Mouse (Mus musculus) kidney, embryonic 15.5 days (tissue): ENCODE data around the gene Irx3. TPM values are rescaled to one million over a fixed set of nuclear protein-coding genes. Genes with fewer than 3 reads are reported as not detected.
A peak's percentile ranks its signal among the peaks of the same experiment; 100 is the strongest.

Experiments used
- ATAC-seq: fragments of 200-750 bp; cut with Nextera tagmentation; replicated peaks from 2 replicates; pipeline ENCODE4 v1.8.0; 2017; ENCODE audit warnings: moderate TSS enrichment; ENCODE audit not compliant: low FRiP score
- H3K27ac ChIP-seq: fragments of 300-500 bp; sonication (generic); 2 replicates; pipeline ENCODE4 v1.5.1; 2015; ENCODE audit warnings: mild to moderate bottlenecking, inconsistent platforms
- H3K27me3 ChIP-seq: fragments of 300-500 bp; sonication (generic); 2 replicates; pipeline ENCODE4 v1.6.1; 2015; ENCODE audit warnings: inconsistent platforms
- H3K36me3 ChIP-seq: fragments of 300-500 bp; sonication (generic); 2 replicates; pipeline ENCODE4 v1.6.1; 2015; ENCODE audit warnings: inconsistent platforms
- H3K4me1 ChIP-seq: fragments of 300-500 bp; sonication (generic); 2 replicates; pipeline ENCODE4 v1.6.1; 2015; ENCODE audit warnings: inconsistent platforms
- H3K4me2 ChIP-seq: fragments of 300-500 bp; sonication (generic); 2 replicates; pipeline ENCODE4 v1.6.1; 2015; ENCODE audit warnings: moderate library complexity, mild to moderate bottlenecking, inconsistent platforms
- H3K4me3 ChIP-seq: fragments of 300-500 bp; sonication (generic); replicated peaks from 2 replicates; pipeline ENCODE4 v1.5.1; 2015; ENCODE audit warnings: mild to moderate bottlenecking, inconsistent platforms
- H3K9ac ChIP-seq: fragments of 300-500 bp; sonication (generic); 2 replicates; pipeline ENCODE4 v1.6.1; 2015; ENCODE audit warnings: mild to moderate bottlenecking, inconsistent platforms
- H3K9me3 ChIP-seq: fragments of 300-500 bp; sonication (generic); replicated peaks from 2 replicates; pipeline ENCODE4 v1.6.1; 2016; ENCODE audit warnings: inconsistent platforms
- WGBS: fragments of 180-500 bp; shearing (Covaris S2); methylation state at CpG from one replicate; pipeline ENCODE4 v1.1.7; 2015; ENCODE audit warnings: mixed read lengths; 5-methylcytosine and 5-hydroxymethylcytosine counted together
- polyA plus RNA-seq: library from polyadenylated mRNA; unstranded; fragments of >200 nt; fragmentation: Nextera tagmentation; extraction: Ambion mirVana; gene quantifications from 2 replicates; pipeline ENCODE4 v1.2.1, GENCODE M21; 2015

Gene Irx3
- polyA plus RNA-seq, 1 experiment from 2014 or later: 15.6 TPM

DNA sequence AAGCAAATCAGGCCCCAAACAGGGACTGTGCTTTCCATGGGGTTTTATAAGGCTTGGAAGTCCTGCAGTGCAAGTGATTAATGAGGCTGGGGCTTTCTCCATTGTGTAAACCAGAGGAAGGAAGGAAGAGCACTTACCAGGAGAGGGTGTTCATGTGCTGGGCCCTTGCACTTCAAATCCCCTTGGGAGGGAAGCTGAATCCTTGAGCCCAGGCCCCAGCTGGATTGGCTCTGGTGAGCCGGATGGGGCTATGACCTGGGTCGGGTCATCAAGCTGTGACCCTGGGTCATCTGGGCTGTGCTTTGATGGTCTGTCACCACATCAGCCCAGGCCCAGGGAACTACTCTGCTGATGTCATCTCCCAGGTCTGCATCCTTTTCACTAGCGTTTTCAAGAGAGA is 16.9 kb upstream of the Irx3 start:
- peaks cover 44% of the 10 kb centered on the region for H3K27me3 ChIP-seq
- H3K9me3 ChIP-seq: no peaks in the 10 kb centered on the region
- no peak overlapping the region for H3K4me2 ChIP-seq
- no peak; the same call in 1 of the 2 replicates for ATAC-seq
- no peaks in the 10 kb centered on the region for H3K36me3 ChIP-seq
- no peak overlapping the region for H3K9ac ChIP-seq
- H3K27ac ChIP-seq: peak overlapping the region; percentile 56
- H3K4me1 ChIP-seq: peaks cover 7% of the 10 kb centered on the region; the same call in 1 of the 2 replicates
- no peak overlapping the region for H3K4me3 ChIP-seq
- WGBS: 3% methylated on average over 3 of the region's 3 CpGs

DNA sequence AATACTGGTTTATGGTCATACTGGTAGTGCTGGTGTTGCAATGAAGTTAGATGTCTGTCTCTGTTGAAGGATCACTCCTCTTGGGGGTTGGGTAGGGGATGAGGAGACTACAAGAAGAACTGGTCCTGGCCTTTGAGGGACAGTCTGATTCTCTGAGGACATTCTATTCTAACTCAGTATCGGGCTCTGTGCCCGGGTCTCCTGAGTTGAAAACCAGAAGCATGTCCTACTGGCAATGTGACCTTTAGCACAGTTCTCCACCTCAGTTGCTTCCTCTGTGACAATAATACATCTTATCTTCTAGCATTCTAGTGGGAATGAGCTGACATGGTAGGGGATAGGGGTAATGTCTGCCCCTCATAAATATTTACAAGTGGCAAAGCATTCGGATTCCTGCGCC is 12.2 kb upstream of the Irx3 start:
- H3K4me3 ChIP-seq: no peak overlapping the region
- peaks cover 7% of the 10 kb centered on the region; the same call in 1 of the 2 replicates for H3K4me1 ChIP-seq
- WGBS: 87% methylated on average over 4 of the region's 4 CpGs
- no peak overlapping the region for H3K27ac ChIP-seq
- no peak overlapping the region for H3K9ac ChIP-seq
- H3K36me3 ChIP-seq: no peaks in the 10 kb centered on the region
- no peak overlapping the region for H3K4me2 ChIP-seq
- peaks cover 58% of the 10 kb centered on the region for H3K27me3 ChIP-seq
- H3K9me3 ChIP-seq: no peaks in the 10 kb centered on the region
- no peak for ATAC-seq

- peak overlapping the region; percentile 51 for H3K4me2 ChIP-seq
- H3K9me3 ChIP-seq: no peaks in the 10 kb centered on the region
- peaks cover 55% of the 10 kb centered on the region for H3K4me1 ChIP-seq
- peak overlapping the region; percentile 28 for H3K4me3 ChIP-seq
- peaks cover 90% of the 10 kb centered on the region for H3K27me3 ChIP-seq
- no peaks in the 10 kb centered on the region for H3K36me3 ChIP-seq
- ATAC-seq: no peak
- no peak overlapping the region for H3K27ac ChIP-seq
- H3K9ac ChIP-seq: 0 out of 2 replicates have a peak overlapping the region, but pooled peaks have one; percentile 22
- WGBS: 6% methylated on average over 12 of the region's 12 CpGs
Measured at GRCm38 (mm10) chr8:91806720-91807241, 4.9 kb upstream of the Irx3 start.

- no peak overlapping the region for H3K27ac ChIP-seq
- H3K4me2 ChIP-seq: peak overlapping the region; percentile 51
- H3K4me1 ChIP-seq: peaks cover 58% of the 10 kb centered on the region
- no peak for ATAC-seq
- 0 out of 2 replicates have a peak overlapping the region, but pooled peaks have one; percentile 22 for H3K9ac ChIP-seq
- H3K4me3 ChIP-seq: peak overlapping the region; percentile 28
- H3K9me3 ChIP-seq: no peaks in the 10 kb centered on the region
- H3K36me3 ChIP-seq: no peaks in the 10 kb centered on the region
- peaks cover 90% of the 10 kb centered on the region for H3K27me3 ChIP-seq
- WGBS: 2% methylated on average over 33 of the region's 33 CpGs
Measured at GRCm38 (mm10) chr8:91806084-91806719, 4.3 kb upstream of the Irx3 start.

DNA sequence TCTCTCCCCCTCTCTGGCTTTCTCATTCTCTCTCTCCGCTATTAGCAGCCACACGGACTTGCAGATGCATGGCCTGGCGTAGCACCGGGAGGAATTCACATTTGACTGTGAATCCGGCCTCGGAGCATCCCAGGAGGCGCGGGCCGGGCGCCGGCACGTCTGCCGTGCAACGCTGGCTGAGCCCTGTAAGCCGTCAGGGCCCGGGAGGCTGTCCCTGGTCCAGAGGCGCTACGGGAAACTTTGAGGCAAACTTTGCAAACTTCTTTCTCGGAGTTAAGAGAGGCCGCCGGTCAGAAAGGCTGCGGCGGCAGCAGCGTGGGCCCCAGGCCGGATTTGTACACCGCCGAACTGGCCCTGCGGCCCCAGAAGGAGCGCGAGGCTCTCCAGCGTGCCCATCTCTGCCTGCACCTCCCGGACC is 3.4 kb upstream of the Irx3 start:
- Histone ChIP-seq H3K4me2 (peak overlapping the region; percentile 51), H3K36me3 (no peaks in the 10 kb centered on the region), H3K4me1 (peaks cover 67% of the 10 kb centered on the region), H3K9me3 (no peaks in the 10 kb centered on the region), H3K9ac (no peak overlapping the region), H3K4me3 (peak overlapping the region; percentile 28), H3K27ac (no peak overlapping the region), H3K27me3 (peaks cover 91% of the 10 kb centered on the region)
- WGBS: under 1% methylated on average over 32 of the region's 32 CpGs
- no peak for ATAC-seq

DNA sequence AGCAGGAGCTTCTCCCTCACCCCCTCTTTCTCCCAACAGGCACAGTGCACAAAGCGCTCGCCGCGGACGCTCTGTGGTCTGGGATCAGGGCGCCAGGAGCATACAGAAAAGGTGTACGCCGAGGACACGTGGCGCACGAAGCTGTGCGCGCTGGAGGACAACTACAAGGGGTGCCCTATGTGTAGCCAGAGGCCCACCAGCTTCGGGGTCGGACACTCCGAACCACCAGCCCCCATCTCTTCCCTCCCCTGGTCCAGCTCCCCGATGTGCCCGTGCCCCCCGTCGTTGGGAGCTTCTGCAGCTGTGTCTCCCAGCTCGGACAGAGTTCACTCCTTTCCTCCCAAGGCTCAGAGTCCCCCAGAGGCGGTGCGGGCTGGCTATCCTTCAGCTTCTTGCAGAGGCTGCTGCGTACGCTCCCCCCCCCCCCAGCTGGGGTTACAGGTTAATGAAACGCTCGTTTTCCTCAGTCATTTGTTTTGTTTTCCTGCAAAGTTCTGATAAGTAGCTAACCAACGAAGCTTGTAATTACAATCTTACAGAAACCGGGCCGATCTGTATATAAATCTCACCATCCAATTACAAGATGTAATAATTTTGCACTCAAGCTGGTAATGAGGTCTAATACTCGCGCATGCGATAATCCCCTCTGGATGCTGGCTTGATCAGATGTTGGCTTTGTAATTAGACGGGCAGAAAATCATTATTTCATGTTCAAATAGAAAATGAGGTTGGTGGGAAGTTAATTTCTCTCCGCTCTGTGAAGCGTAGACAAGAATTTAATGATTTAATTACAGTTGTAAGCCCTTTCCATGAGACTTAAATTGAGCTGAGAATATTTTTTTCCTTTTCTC is 2.8 kb upstream of the Irx3 start:
- Histone ChIP-seq H3K9ac (no peak overlapping the region), H3K9me3 (no peaks in the 10 kb centered on the region)
- no peak for ATAC-seq

DNA sequence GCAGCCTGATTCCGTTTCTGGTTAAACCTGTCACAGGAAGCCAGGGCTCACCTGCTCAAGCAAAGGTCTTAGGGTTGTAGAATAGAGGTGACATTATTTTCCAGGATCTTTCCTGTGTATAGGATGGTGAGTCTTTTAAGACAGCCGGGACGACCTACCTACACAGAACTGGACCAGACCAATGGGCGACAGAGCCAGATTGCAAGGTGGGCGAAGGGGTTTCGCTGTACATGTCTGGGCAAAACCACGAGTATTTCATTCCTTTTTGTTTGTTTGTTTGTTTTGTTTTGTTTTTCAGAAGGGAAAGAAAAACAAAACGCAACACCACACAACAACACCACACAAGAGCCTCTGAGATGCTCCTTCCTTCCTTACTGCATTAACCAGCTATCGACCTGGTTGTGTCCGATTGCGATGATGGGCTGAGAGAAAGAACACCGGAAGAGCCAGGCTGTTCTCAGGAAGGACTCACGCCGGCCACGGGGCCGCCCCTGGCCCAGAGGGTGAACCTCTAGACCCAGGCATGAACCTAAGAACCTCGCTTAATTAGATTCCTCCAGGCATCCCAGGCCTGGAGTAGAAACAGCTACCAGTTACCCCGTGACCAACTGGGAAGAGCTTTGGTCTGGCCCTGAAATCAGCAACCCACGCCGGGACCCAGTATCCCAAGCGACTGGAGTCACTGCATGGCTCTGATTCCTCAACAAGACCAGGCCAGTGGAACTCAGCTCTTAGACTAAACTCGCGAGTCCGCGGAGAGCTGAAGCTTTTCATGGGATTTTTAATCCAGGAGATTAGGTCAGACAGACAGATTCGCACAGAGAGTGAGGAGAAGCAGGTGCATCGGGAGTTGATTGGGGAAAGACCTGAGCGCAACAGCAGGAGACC is 1.9 kb upstream of the Irx3 start:
- H3K9me3 ChIP-seq: no peaks in the 10 kb centered on the region
- 0 out of 2 replicates have a peak overlapping the region, but pooled peaks have one; percentile 7 for H3K27ac ChIP-seq
- H3K9ac ChIP-seq: no peak overlapping the region
- H3K36me3 ChIP-seq: no peaks in the 10 kb centered on the region
- H3K27me3 ChIP-seq: peaks cover 95% of the 10 kb centered on the region
- H3K4me2 ChIP-seq: peak overlapping the region; percentile 51
- peaks cover 77% of the 10 kb centered on the region for H3K4me1 ChIP-seq
- peak overlapping the region; percentile 17 for H3K4me3 ChIP-seq
- WGBS: 9% methylated on average over 28 of the region's 28 CpGs
- no peak for ATAC-seq

More for the DNA sequence above, 2.8 kb upstream of the Irx3 start:
- 0 out of 2 replicates have a peak overlapping the region, but pooled peaks have one; percentile 7 for H3K27ac ChIP-seq
- H3K27me3 ChIP-seq: peaks cover 95% of the 10 kb centered on the region
- 3% methylated on average over 36 of the region's 36 CpGs for WGBS
- no peaks in the 10 kb centered on the region for H3K36me3 ChIP-seq
- H3K4me2 ChIP-seq: peak overlapping the region; percentile 51
- H3K4me3 ChIP-seq: peak overlapping the region; percentile 28
- H3K4me1 ChIP-seq: peaks cover 74% of the 10 kb centered on the region

DNA sequence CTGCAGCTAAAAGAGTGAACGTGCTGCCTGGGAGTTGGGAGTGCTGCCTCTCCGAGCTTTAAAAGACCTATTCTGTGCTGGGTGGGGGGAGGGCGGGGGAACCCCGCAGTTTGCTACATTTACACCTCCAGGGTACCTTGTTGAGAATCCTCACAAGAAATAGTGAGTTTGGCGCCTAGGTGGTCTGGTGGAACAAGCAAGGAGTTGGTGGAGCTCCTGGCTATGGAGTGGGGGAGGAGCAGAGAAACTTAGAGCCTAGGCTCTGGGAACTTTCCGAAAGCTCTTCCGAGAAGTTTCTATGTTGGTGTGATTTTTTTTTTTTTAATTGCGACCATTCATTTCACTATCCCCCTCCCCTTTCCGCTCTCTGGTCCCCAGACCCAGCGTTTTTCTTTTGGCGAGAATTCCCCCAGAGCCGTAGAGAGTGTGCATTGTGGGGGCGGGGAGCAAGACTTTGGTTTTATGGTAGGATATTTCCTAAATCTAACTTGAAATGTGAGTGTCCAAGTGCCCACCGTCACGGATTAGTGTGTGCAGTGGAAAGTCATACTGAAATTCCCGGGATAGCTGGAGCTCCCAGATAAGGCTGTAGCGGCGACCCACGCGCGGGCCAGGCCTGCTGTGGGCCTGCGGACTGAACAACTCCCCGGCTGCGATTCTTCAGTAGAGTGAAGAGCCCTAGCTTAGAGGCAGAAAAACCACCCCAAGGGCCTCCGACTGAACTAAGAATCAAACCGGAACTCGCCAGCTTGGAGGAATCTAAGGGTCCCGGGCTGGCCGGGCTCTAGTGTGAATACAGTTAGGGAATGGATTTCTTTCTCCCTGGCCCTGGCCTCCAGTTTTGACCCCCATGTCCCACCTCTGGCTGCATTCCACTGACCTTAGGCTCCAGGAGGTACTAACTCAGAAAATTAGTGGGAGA is 795 bp upstream of the Irx3 start:
- no peak; the same call in 1 of the 2 replicates for ATAC-seq
- H3K36me3 ChIP-seq: no peaks in the 10 kb centered on the region
- H3K9me3 ChIP-seq: no peaks in the 10 kb centered on the region
- H3K9ac ChIP-seq: peak overlapping the region; percentile 74; the same call in 1 of the 2 replicates
- H3K27me3 ChIP-seq: peaks cover 95% of the 10 kb centered on the region
- peak overlapping the region; percentile 96 for H3K4me2 ChIP-seq
- H3K27ac ChIP-seq: peak overlapping the region; percentile 92
- H3K4me1 ChIP-seq: peaks cover 86% of the 10 kb centered on the region
- 2% methylated on average over 29 of the region's 29 CpGs for WGBS
- H3K4me3 ChIP-seq: peak overlapping the region; percentile 69

DNA sequence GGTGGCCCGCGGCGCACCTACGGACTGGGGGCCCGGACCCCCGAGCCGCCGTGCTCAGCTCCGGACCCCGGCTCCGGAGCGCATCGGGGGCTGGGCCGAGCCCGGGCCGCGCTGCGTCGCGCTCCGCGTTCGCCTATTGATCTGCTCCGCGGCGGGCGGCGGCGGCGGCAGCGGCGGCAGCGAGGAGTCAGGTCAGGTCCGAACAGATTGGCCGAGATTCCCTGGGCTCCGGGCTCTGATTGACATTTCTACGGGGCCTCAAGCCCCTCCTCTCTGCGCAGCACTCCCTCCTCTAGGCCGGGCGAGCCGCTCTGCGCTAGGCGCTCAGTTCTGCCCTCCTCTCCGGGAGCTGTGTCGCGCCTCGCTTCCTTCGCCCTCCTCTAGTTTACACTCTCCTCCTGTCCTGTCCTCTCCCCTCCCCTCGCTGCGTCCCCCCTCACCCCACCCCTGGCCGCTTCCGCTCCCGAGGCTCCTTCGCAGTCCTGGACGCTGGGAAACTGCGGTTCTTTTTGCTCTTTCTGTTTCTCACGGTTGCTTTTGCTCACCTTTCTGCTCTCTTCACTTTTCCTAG is 541 bp downstream of the Irx3 start:
- ATAC-seq: peak; percentile 91
- peak overlapping the region; percentile 74 for H3K9ac ChIP-seq
- WGBS: under 1% methylated on average over 55 of the region's 57 CpGs
- peaks cover 80% of the 10 kb centered on the region for H3K4me1 ChIP-seq
- peaks cover 95% of the 10 kb centered on the region for H3K27me3 ChIP-seq
- peak overlapping the region; percentile 96 for H3K4me2 ChIP-seq
- no peaks in the 10 kb centered on the region for H3K36me3 ChIP-seq
- peak overlapping the region; percentile 92 for H3K27ac ChIP-seq
- H3K4me3 ChIP-seq: peak overlapping the region; percentile 69
- H3K9me3 ChIP-seq: no peaks in the 10 kb centered on the region

DNA sequence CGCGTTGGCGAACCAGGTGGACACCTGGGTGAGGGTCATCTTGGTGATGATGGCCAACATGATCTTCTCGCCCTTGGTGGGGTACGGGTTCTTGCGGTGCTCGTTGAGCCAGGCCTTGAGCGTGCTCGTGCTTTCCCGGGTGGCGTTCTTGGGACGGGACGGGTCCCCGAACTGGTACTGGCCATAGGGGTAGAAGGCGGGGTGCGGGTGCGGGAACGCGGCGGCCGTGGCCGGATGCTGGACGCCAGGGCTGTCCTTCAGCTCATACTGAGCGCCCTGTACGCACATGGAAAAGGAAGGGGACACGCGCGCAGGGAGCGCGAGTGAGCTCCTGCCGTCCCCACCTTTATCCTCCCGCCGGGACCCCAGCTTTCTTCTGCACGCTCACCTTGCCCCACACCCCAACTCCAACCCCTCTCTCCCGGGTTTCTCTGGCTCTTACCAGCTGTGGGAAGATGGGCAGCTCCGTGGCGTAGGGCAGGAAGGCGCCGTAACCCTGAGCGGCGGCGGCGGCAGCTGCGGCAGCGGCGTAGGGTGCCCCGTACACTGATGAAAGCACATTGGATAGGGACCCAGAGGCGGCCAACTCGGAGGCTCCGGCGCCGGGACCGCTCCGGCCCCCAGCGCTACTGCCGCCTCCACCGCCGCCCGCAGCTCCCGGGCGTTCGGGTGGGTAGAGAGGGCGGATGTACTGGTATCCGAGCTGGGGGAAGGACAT is 1.2 kb downstream of the Irx3 start:
- WGBS: under 1% methylated on average over 58 of the region's 64 CpGs
- Histone ChIP-seq H3K4me2 (peak overlapping the region; percentile 96), H3K9me3 (no peaks in the 10 kb centered on the region), H3K27me3 (peaks cover 96% of the 10 kb centered on the region), H3K9ac (peak overlapping the region; percentile 74), H3K4me3 (peak overlapping the region; percentile 69), H3K4me1 (peaks cover 74% of the 10 kb centered on the region), H3K27ac (peak overlapping the region; percentile 92), H3K36me3 (no peaks in the 10 kb centered on the region)
- peak; percentile 5; the same call in 1 of the 2 replicates for ATAC-seq
